Mouse (Mus musculus): Measurements from ENCODE around the gene Gtpbp10.

Gtpbp10 gene

GRCm38 (mm10) chr5:5495042-5495441 is 64.3 kb downstream of the Gtpbp10 start:
- DNase-seq, result no peak

- peak; percentile 22 for DNase-seq
Measured at GRCm38 (mm10) chr5:5494269-5495005, 64.9 kb downstream of the Gtpbp10 start.

GRCm38 (mm10) chr5:5492163-5492562 is 67.2 kb downstream of the Gtpbp10 start:
- no peak for DNase-seq
